Mouse (Mus musculus): Measurements from ENCODE around the gene Aggf1. TPM values are rescaled to one million over a fixed set of nuclear protein-coding genes. Genes with fewer than 3 reads are reported as not detected.

Gene Aggf1
- total RNA-seq (2023), result 10 to 100 TPM; 32.6 to 35.1 TPM

DNA sequence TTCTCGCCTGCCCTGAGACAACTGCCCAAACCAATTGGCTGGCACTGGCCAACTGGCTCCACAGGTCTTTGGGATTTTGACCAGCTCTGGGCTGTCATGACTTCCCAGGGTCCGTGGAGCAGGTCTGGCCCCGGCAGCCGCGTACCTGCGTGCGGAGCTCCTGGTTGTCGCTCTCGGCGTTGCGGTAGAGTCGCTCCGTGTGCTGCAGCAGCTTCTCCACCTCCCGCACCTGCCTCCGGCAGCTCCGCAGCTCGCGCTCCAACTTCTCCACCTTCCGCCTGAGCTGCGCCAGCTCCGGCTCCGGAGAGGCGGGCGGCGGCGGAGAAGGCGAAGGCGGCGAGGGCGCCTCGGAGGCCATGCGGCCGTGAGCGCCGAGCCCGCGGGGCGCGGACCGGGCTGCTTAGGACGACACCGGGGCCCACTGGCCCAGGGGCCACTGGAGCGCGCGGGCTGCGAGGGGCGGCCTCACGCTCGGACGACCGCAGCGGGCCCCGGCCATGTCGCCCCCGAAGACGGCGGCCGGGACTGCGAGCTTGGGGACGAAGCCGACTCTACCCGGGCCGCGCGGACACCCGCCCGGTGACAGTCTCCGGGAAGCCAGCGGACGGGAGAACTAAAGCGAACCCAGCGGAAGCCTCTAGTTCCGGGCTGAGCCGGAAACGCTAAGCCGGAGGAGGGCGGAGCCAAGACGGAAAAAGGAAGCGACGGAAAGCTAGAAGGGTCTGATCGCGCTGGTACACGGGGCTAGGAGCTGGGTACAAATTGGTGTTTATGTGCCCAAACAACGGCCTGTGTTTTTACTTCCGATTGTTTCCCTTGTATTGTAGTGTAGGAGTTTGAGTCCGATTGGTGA is at the start of gene Aggf1:
TSS of gene Aggf1 (minus strand) at position 652 of the 853 bp plus-strand sequence.

DNA sequence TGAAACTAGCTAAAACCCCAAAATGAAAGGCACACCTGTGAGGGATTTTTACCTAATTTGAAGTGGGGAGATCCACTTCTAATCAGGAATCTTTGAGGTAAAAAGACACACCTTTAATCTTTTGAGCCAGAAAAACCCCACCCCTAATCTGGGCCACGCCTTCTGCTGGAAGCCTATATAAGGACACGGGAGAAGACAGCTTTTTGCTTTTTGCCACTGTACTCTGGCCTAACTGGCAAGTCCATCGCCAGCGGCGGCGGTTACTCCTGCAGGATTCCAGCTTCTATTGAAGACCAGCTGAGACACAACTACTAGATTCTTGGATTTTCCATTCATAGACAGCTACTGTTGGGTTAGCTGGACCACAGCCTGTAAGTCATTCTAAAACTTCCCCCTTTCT is 51.8 kb downstream of the Aggf1 start, which contains the start of gene Zbed3:
TSS of gene Zbed3 (plus strand) at position 213 of the 400 bp plus-strand sequence.

Other genes starting within 250 kb of the Aggf1 start
- 1 to 10 TPM; 6.4 to 7.9 TPM for gene Pde8b, start 125.0 kb downstream of the Aggf1 start, total RNA-seq (2023)
- 1 to 10 TPM; 5.7 to 7.6 TPM for gene Zbed3, start 51.7 kb downstream of the Aggf1 start, total RNA-seq (2023)
- gene Crhbp, start 69.6 kb upstream of the Aggf1 start, total RNA-seq (2023), result not detected
- not detected for gene S100z, start 103.4 kb upstream of the Aggf1 start, total RNA-seq (2023)
- gene F2rl1, start 149.9 kb upstream of the Aggf1 start, total RNA-seq (2023), result under 1 TPM in 1 of 2 experiments, not detected in 1; 0.24 TPM
- gene F2r, start 243.1 kb upstream of the Aggf1 start, total RNA-seq (2023), result 1 to 10 TPM; 1.8 TPM

All from monocyte, adult 59 days (primary cell).